ENCODE assay signal across 8 mouse cellular contexts in genomic region chr7:101320399-101321217, GRCm38 (mm10). TPM values are rescaled to one million over a fixed set of nuclear protein-coding genes. Genes with fewer than 3 reads are reported as not detected.
A peak's percentile ranks its signal among the peaks of the same experiment; 100 is the strongest.
DNase-seq lines count a peak whose midpoint lies in the region; ATAC-seq and TF ChIP-seq lines count a peak whose summit lies in the region.

No protein-coding gene starts in this region.

- no peak for TF ChIP-seq CTCF in heart, postnatal 0 days (IDR thresholded peaks at IDR 0.05; ENCODE audit: low read depth)

- H3K4me2 ChIP-seq in heart, postnatal 0 days (ENCODE audit: low read depth, low read length), result peak overlapping the region; percentile 100
- H3K4me2 ChIP-seq in midbrain, embryonic 14.5 days (ENCODE audit: low read length), result peak overlapping the region; percentile 100

- H3K27me3 ChIP-seq in heart, postnatal 0 days (ENCODE audit: control insufficient read depth, insufficient read depth, low read length), result peaks cover 14% of the 10 kb centered on the region
- peaks cover 19% of the 10 kb centered on the region; the same call in 1 of the 2 replicates for H3K27me3 ChIP-seq in midbrain, embryonic 14.5 days (ENCODE audit: control insufficient read depth, insufficient read depth, low read length)

- TF ChIP-seq EP300 in heart, postnatal 0 days (IDR thresholded peaks at IDR 0.05; ENCODE audit: low read depth), result no peak

- H3K36me3 ChIP-seq in heart, postnatal 0 days (replicated peaks; ENCODE audit: control insufficient read depth, insufficient read depth, low read length), result no peaks in the 10 kb centered on the region
- H3K36me3 ChIP-seq in midbrain, embryonic 14.5 days (ENCODE audit: control insufficient read depth, insufficient read depth, low read length), result no peaks in the 10 kb centered on the region

- H3K9me3 ChIP-seq in heart, postnatal 0 days (replicated peaks; ENCODE audit: control insufficient read depth, low read length), result no peaks in the 10 kb centered on the region
- H3K9me3 ChIP-seq in midbrain, embryonic 14.5 days (ENCODE audit: control insufficient read depth, low read length), result no peaks in the 10 kb centered on the region

- no peak for DNase-seq in frontal cortex, postnatal 25 days (ENCODE audit: low spot score in 2 of 2)
- peak; percentile 71 for DNase-seq in CD4-positive, CD25-positive, alpha-beta regulatory T cell, adult 2 months (ENCODE audit: low read depth, low spot score)
- DNase-seq in cerebellum, postnatal 14 days, result peak; percentile 71 to 76
- DNase-seq in heart, postnatal 0 days (ENCODE audit: low spot score), result no peak
- DNase-seq in kidney, postnatal 36 days, result peak; percentile 83 to 87
- peak; percentile 83 for DNase-seq in midbrain, embryonic 14.5 days
- DNase-seq in gastrocnemius, postnatal 4 days (ENCODE audit: low spot score in 2 of 2), result no peak

- peak overlapping the region; percentile 85 for H3K4me3 ChIP-seq in heart, postnatal 0 days (ENCODE audit: low read depth, low read length)
- peak overlapping the region; percentile 72 for H3K4me3 ChIP-seq in midbrain, embryonic 14.5 days (replicated peaks; ENCODE audit: low read depth, low read length)

- peak; percentile 21; the same call in 1 of the 2 replicates for ATAC-seq in frontal cortex, adult (ENCODE audit: low TSS enrichment)
- ATAC-seq in heart, postnatal 0 days (ENCODE audit: insufficient read depth, low read depth), result peak; percentile 51
- peak; percentile 83 for ATAC-seq in midbrain, embryonic 14.5 days (ENCODE audit: low FRiP score, low TSS enrichment)

- H3K9ac ChIP-seq in heart, postnatal 0 days (replicated peaks; ENCODE audit: low read depth, low read length), result peak overlapping the region; percentile 73
- peak overlapping the region; percentile 75 for H3K9ac ChIP-seq in midbrain, embryonic 14.5 days (replicated peaks; ENCODE audit: low read length)

- H3K27ac ChIP-seq in heart, postnatal 0 days (ENCODE audit: low read depth), result no peak overlapping the region
- H3K27ac ChIP-seq in midbrain, embryonic 14.5 days (replicated peaks; ENCODE audit: low read depth, low read length), result no peak overlapping the region

- peaks cover 9% of the 10 kb centered on the region; the same call in 1 of the 2 replicates for H3K4me1 ChIP-seq in heart, postnatal 0 days (ENCODE audit: control insufficient read depth, insufficient read depth)
- 0 out of 2 replicates have a peak, but pooled peaks cover 6% of the 10 kb centered on the region for H3K4me1 ChIP-seq in midbrain, embryonic 14.5 days (ENCODE audit: control insufficient read depth, insufficient read depth, low read length)

- 7% methylated on average over 26 of the region's 37 CpGs for WGBS in heart, postnatal 0 days
- WGBS in midbrain, embryonic 14.5 days, result 4% methylated on average over 30 of the region's 37 CpGs

RNA-seq across cellular contexts. Expression of gene Stard10, which starts 3.7 kb away (rescaled TPM):
- total RNA-seq in heart, postnatal 0 days (2014; rRNA removed; ENCODE audit: low replicate concordance), result 62.6 and 76.7 TPM in 2 replicates
- polyA plus RNA-seq in heart, postnatal 0 days (2015; fragmentation: Nextera tagmentation; extraction: Ambion mirVana), result 45.9 and 53.6 TPM in 2 replicates
- 8.8 and 8.9 TPM in 2 replicates for polyA plus RNA-seq in midbrain, embryonic 14.5 days (2014; fragmentation: Nextera tagmentation; extraction: Ambion mirVana)
- total RNA-seq in gastrocnemius, postnatal 4 days (2021), result 1 to 10 TPM; 5.9 to 9.0 TPM

RNA-seq across cellular contexts. Expression of gene Atg16l2, which starts 18.6 kb away (rescaled TPM):
- 67.1 and 93.8 TPM in 2 replicates for total RNA-seq in heart, postnatal 0 days (2014; rRNA removed; ENCODE audit: low replicate concordance)
- 15.9 and 20.5 TPM in 2 replicates for polyA plus RNA-seq in heart, postnatal 0 days (2015; fragmentation: Nextera tagmentation; extraction: Ambion mirVana)
- polyA plus RNA-seq in midbrain, embryonic 14.5 days (2014; fragmentation: Nextera tagmentation; extraction: Ambion mirVana), result 17.6 and 20.6 TPM in 2 replicates
- total RNA-seq in gastrocnemius, postnatal 4 days (2021), result 10 to 100 TPM in 1 of 2 experiments, 1 to 10 TPM in 1; 6.3 to 11.4 TPM

RNA-seq across cellular contexts. Expression of gene Arap1, which starts 27.3 kb away (rescaled TPM):
- 36.2 and 101 TPM in 2 replicates for total RNA-seq in heart, postnatal 0 days (2014; rRNA removed; ENCODE audit: low replicate concordance)
- 18.6 and 19.8 TPM in 2 replicates for polyA plus RNA-seq in heart, postnatal 0 days (2015; fragmentation: Nextera tagmentation; extraction: Ambion mirVana)
- 2.0 and 8.7 TPM in 2 replicates for polyA plus RNA-seq in midbrain, embryonic 14.5 days (2014; fragmentation: Nextera tagmentation; extraction: Ambion mirVana)
- total RNA-seq in gastrocnemius, postnatal 4 days (2021), result 10 to 100 TPM; 49.2 to 57.4 TPM

Comparison
In these comparisons a context has a peak if more than half of its experiments do, and no peak if none do; other contexts are left out.
1. ATAC-seq: peak in every context shown above with its lines; median percentile 83 in midbrain, embryonic 14.5 days; 51 in heart, postnatal 0 days; 21 in frontal cortex, adult.
2. DNase-seq: peak in CD4-positive, CD25-positive, alpha-beta regulatory T cell, adult 2 months (single experiment), cerebellum, postnatal 14 days (2 of 2), kidney, postnatal 36 days (2 of 2) and midbrain, embryonic 14.5 days (single experiment); none in frontal cortex, postnatal 25 days (0 of 2), heart, postnatal 0 days (single experiment) and gastrocnemius, postnatal 4 days (0 of 2).